Mouse (Mus musculus) stomach, embryonic 15.5 days (tissue): ENCODE measurements at regions not wholly inside any gene's neighbourhood (a gene's known extent, or its start where the extent isn't known, plus 50 kb on each side); places are given as distances from the start of the nearest gene placed in this dataset.

Source experiments
- ATAC-seq: fragments of 200-750 bp; cut with Nextera tagmentation; 2 replicates; pipeline ENCODE4 v1.8.0; 2017; ENCODE audit warnings: low read depth, moderate number of reproducible peaks, moderate TSS enrichment; ENCODE audit not compliant: insufficient read depth, low FRiP score
- H3K27ac ChIP-seq: fragments of 300-500 bp; sonication (generic); 2 replicates; pipeline ENCODE4 v1.5.1; 2015; ENCODE audit warnings: mild to moderate bottlenecking, inconsistent platforms
- H3K27me3 ChIP-seq: fragments of 300-500 bp; sonication (generic); replicated peaks from 2 replicates; pipeline ENCODE4 v1.6.1; 2015; ENCODE audit warnings: inconsistent platforms
- H3K36me3 ChIP-seq: fragments of 300-500 bp; sonication (generic); 2 replicates; pipeline ENCODE4 v1.6.1; 2015; ENCODE audit warnings: inconsistent platforms
- H3K4me1 ChIP-seq: fragments of 300-500 bp; sonication (generic); 2 replicates; pipeline ENCODE4 v1.6.1; 2015; ENCODE audit warnings: inconsistent platforms
- H3K4me2 ChIP-seq: fragments of 300-500 bp; sonication (generic); 2 replicates; pipeline ENCODE4 v1.6.1; 2015; ENCODE audit warnings: mild to moderate bottlenecking, inconsistent platforms
- H3K4me3 ChIP-seq: fragments of 300-500 bp; sonication (generic); replicated peaks from 2 replicates; pipeline ENCODE4 v1.5.1; 2015; ENCODE audit warnings: inconsistent platforms
- H3K9ac ChIP-seq: fragments of 300-500 bp; sonication (generic); 2 replicates; pipeline ENCODE4 v1.6.1; 2015; ENCODE audit warnings: inconsistent platforms
- H3K9me3 ChIP-seq: fragments of 300-500 bp; sonication (generic); 2 replicates; pipeline ENCODE4 v1.6.1; 2016; ENCODE audit warnings: inconsistent platforms
- WGBS: fragments of 180-500 bp; shearing (Covaris S2); methylation state at CpG from one replicate; pipeline ENCODE4 v1.1.7; 2015; 5-methylcytosine and 5-hydroxymethylcytosine counted together

GRCm38 (mm10) chr1:133549816-133550215 is 60.3 kb downstream of the Snrpe start:
- Histone ChIP-seq H3K4me2 (no peak overlapping the region), H3K4me1 (no peaks in the 10 kb centered on the region), H3K9ac (no peak overlapping the region), H3K27me3 (no peaks in the 10 kb centered on the region), H3K36me3 (no peaks in the 10 kb centered on the region), H3K27ac (no peak overlapping the region), H3K9me3 (no peaks in the 10 kb centered on the region), H3K4me3 (no peak overlapping the region)
- no peak for ATAC-seq
- WGBS: 74% methylated on average over 10 of the region's 10 CpGs

- WGBS: 48% methylated on average over 2 of the region's 2 CpGs
- ATAC-seq: no peak
- Histone ChIP-seq H3K27ac (no peak overlapping the region), H3K27me3 (no peaks in the 10 kb centered on the region), H3K9ac (no peak overlapping the region), H3K4me2 (no peak overlapping the region), H3K9me3 (no peaks in the 10 kb centered on the region), H3K4me1 (no peaks in the 10 kb centered on the region), H3K36me3 (no peaks in the 10 kb centered on the region), H3K4me3 (no peak overlapping the region)
Measured at GRCm38 (mm10) chr1:133548971-133549370, 61.1 kb downstream of the Snrpe start.

GRCm38 (mm10) chr1:133547541-133547940 is 62.5 kb downstream of the Snrpe start:
- no peak overlapping the region for H3K9ac ChIP-seq
- no peaks in the 10 kb centered on the region for H3K9me3 ChIP-seq
- ATAC-seq: no peak
- no peak overlapping the region for H3K4me3 ChIP-seq
- H3K4me1 ChIP-seq: no peaks in the 10 kb centered on the region
- no peak overlapping the region for H3K27ac ChIP-seq
- WGBS: 73% methylated on average over 3 of the region's 3 CpGs
- no peak overlapping the region for H3K4me2 ChIP-seq
- no peaks in the 10 kb centered on the region for H3K27me3 ChIP-seq
- H3K36me3 ChIP-seq: no peaks in the 10 kb centered on the region

- Histone ChIP-seq H3K36me3 (no peaks in the 10 kb centered on the region), H3K9me3 (no peaks in the 10 kb centered on the region), H3K27ac (no peak overlapping the region), H3K9ac (no peak overlapping the region), H3K4me3 (no peak overlapping the region), H3K27me3 (no peaks in the 10 kb centered on the region), H3K4me2 (no peak overlapping the region), H3K4me1 (no peaks in the 10 kb centered on the region; the same call in 1 of the 2 replicates)
- no peak for ATAC-seq
- WGBS: 85% methylated on average over 9 of the region's 9 CpGs
Measured at GRCm38 (mm10) chr1:133544996-133545395, 65.1 kb downstream of the Snrpe start.

- 86% methylated on average over 10 of the region's 10 CpGs for WGBS
- ATAC-seq: no peak
- Histone ChIP-seq H3K27me3 (no peaks in the 10 kb centered on the region), H3K4me2 (no peak overlapping the region), H3K4me3 (no peak overlapping the region), H3K4me1 (no peaks in the 10 kb centered on the region; the same call in 1 of the 2 replicates), H3K27ac (no peak overlapping the region), H3K9ac (no peak overlapping the region), H3K36me3 (no peaks in the 10 kb centered on the region), H3K9me3 (no peaks in the 10 kb centered on the region)
Measured at GRCm38 (mm10) chr1:133543751-133544150, 66.3 kb downstream of the Snrpe start.

- no peak overlapping the region for H3K4me3 ChIP-seq
- no peak for ATAC-seq
- H3K4me1 ChIP-seq: no peaks in the 10 kb centered on the region; the same call in 1 of the 2 replicates
- no peak overlapping the region for H3K27ac ChIP-seq
- H3K4me2 ChIP-seq: no peak overlapping the region
- no peaks in the 10 kb centered on the region for H3K9me3 ChIP-seq
- H3K27me3 ChIP-seq: no peaks in the 10 kb centered on the region
- no peaks in the 10 kb centered on the region for H3K36me3 ChIP-seq
- 71% methylated on average over 15 of the region's 15 CpGs for WGBS
- no peak overlapping the region for H3K9ac ChIP-seq
Measured at GRCm38 (mm10) chr1:133541996-133542775, 67.9 kb downstream of the Snrpe start.

- Histone ChIP-seq H3K9ac (no peak overlapping the region), H3K9me3 (no peaks in the 10 kb centered on the region), H3K4me3 (no peak overlapping the region), H3K4me1 (no peaks in the 10 kb centered on the region), H3K27ac (no peak overlapping the region), H3K27me3 (no peaks in the 10 kb centered on the region), H3K36me3 (no peaks in the 10 kb centered on the region), H3K4me2 (no peak overlapping the region)
- ATAC-seq: no peak
Measured at GRCm38 (mm10) chr1:133530698-133531097, 79.4 kb downstream of the Snrpe start.

- H3K27me3 ChIP-seq: no peaks in the 10 kb centered on the region
- WGBS: 88% methylated on average over 10 of the region's 10 CpGs
Measured at GRCm38 (mm10) chr1:133529817-133530216, 80.3 kb downstream of the Snrpe start.

GRCm38 (mm10) chr1:133527651-133528385 is 82.3 kb downstream of the Snrpe start:
- no peak overlapping the region for H3K4me3 ChIP-seq

More at GRCm38 (mm10) chr1:133529817-133530216, 80.3 kb downstream of the Snrpe start:
- Histone ChIP-seq H3K4me3 (no peak overlapping the region), H3K4me2 (no peak overlapping the region), H3K27ac (no peak overlapping the region), H3K9me3 (no peaks in the 10 kb centered on the region), H3K36me3 (no peaks in the 10 kb centered on the region), H3K9ac (no peak overlapping the region), H3K4me1 (no peaks in the 10 kb centered on the region)
- ATAC-seq: no peak

GRCm38 (mm10) chr1:133522825-133523224 is 87.3 kb downstream of the Snrpe start:
- H3K4me2 ChIP-seq: no peak overlapping the region
- no peaks in the 10 kb centered on the region for H3K27me3 ChIP-seq
- H3K9me3 ChIP-seq: no peaks in the 10 kb centered on the region
- no peak for ATAC-seq
- H3K4me1 ChIP-seq: no peaks in the 10 kb centered on the region
- H3K27ac ChIP-seq: no peak overlapping the region
- WGBS: 83% methylated on average over 1 of the region's 1 CpGs
- no peak overlapping the region for H3K9ac ChIP-seq
- no peak overlapping the region for H3K4me3 ChIP-seq
- no peaks in the 10 kb centered on the region for H3K36me3 ChIP-seq

More at GRCm38 (mm10) chr1:133527651-133528385, 82.3 kb downstream of the Snrpe start:
- 54% methylated on average over 7 of the region's 7 CpGs for WGBS
- no peaks in the 10 kb centered on the region for H3K36me3 ChIP-seq
- no peak for ATAC-seq
- no peak overlapping the region for H3K9ac ChIP-seq
- H3K4me2 ChIP-seq: no peak overlapping the region
- H3K27ac ChIP-seq: no peak overlapping the region
- H3K27me3 ChIP-seq: no peaks in the 10 kb centered on the region
- no peaks in the 10 kb centered on the region for H3K9me3 ChIP-seq
- H3K4me1 ChIP-seq: no peaks in the 10 kb centered on the region

- no peak for ATAC-seq
- Histone ChIP-seq H3K36me3 (no peaks in the 10 kb centered on the region), H3K27me3 (no peaks in the 10 kb centered on the region), H3K9ac (no peak overlapping the region), H3K4me3 (no peak overlapping the region), H3K27ac (no peak overlapping the region), H3K9me3 (no peaks in the 10 kb centered on the region), H3K4me2 (no peak overlapping the region), H3K4me1 (no peaks in the 10 kb centered on the region)
- WGBS: 59% methylated on average over 8 of the region's 8 CpGs
Measured at GRCm38 (mm10) chr1:133520652-133521051, 89.4 kb downstream of the Snrpe start.

- H3K27me3 ChIP-seq: no peaks in the 10 kb centered on the region
- H3K9me3 ChIP-seq: no peaks in the 10 kb centered on the region
- no peak overlapping the region for H3K4me3 ChIP-seq
- H3K4me2 ChIP-seq: no peak overlapping the region
- no peaks in the 10 kb centered on the region for H3K36me3 ChIP-seq
- H3K9ac ChIP-seq: no peak overlapping the region
- no peak overlapping the region for H3K27ac ChIP-seq
- WGBS: 95% methylated on average over 5 of the region's 5 CpGs
- no peak for ATAC-seq
- H3K4me1 ChIP-seq: no peaks in the 10 kb centered on the region
Measured at GRCm38 (mm10) chr1:133517020-133517419, 92.8 kb upstream of the Sox13 start.
